Mouse (Mus musculus): ENCODE results near the gene Hoxb6.

The Hoxb6 gene

DNA sequence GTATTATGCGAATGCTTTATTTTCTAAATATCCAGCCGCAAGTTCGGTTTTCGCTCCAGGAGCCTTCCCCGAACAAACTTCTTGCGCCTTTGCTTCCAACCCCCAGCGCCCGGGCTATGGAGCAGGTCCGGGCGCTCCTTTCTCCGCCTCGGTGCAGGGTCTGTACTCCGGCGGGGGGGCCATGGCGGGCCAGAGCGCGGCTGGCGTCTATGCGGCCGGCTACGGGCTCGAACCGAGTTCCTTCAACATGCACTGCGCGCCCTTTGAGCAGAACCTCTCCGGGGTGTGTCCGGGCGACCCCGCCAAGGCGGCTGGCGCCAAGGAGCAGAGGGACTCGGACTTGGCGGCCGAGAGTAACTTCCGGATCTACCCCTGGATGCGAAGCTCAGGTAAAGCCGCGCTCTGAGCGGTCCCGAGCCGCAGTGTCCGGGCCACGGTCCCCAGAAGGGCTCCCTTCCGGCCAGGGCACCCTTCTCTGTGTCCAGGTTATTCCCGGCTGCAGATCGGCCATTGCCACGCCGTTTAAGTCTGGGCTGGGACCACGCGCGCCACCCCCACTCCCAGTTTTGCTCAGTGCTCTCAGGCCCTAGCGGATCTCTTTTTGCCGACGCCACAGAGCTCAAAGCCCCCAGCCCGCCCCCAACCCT lies 5.4 kb upstream of the Hoxb6 start:
- DNase-seq, result no peak

DNA sequence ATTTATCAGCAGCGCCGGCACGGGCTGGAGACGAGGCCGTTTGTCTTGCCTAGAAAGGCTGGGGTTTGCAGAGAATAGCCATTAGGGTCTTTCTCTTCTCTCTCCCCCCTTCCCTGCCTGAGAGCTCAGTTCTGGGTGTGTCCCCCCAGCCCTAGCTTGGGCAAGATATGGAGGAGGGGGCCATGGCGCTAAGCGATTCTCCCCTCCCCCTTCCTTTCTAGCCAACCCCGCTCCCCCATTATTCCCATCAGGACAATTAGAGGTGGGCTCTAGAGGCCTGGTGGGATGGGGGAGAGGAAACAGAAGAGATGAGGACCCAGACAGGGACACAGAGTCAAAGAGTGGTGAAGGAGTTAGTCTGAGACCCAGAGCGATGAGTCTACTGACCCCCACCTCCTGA lies 4.9 kb upstream of the Hoxb6 start:
- DNase-seq, result no peak

DNA sequence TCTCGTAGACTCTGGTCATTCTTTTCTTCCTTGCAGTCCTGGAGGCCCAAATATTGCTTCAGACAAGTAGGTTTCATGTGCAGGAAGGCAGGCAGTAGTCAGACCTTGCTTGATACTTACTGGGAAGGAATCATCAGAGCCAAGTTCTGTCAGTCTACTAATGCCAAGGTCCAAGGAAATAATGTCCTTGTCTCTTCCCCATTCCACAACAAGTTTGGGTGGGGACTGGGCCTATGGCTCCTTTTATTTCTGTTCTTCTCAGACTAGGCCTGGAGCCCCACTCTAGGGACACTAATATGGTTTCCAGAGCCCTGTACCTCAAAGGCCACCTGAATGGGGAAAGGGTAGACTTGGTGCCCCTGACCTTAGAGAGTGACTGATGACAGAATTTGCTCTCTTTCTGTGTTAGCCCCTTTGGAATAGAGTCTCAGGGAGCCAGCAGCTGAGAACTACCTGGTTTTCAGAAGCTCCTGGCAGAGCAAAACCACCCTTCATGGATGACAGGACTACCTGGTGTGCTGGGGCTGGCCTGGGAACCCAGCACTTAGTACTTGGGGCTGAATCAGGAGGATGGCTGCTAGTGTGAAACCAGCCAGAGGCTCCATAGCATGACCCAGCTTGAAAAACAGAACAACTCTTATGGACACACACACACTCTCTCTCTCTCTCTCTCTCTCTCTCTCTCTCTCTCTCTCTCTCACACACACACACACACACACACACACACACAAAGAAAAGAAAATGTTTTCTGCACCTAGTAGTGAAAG lies 3.6 kb upstream of the Hoxb6 start:
- DNase-seq, result no peak

DNA sequence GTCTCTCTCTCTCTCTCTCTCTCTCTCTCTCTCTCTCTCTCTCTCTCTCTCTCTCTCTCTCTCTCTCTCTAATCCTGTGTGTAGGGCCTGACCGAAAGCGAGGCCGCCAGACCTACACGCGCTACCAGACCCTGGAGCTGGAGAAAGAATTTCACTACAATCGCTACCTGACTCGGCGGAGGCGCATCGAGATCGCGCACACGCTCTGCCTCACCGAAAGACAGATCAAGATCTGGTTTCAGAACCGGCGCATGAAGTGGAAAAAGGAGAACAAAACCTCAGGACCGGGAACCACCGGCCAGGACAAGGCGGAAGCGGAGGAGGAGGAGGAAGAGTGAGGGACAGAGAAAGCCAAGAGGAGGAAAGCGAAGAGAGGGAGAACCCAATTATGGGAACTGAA lies 3.0 kb upstream of the Hoxb6 start:
- no peak for DNase-seq

DNA sequence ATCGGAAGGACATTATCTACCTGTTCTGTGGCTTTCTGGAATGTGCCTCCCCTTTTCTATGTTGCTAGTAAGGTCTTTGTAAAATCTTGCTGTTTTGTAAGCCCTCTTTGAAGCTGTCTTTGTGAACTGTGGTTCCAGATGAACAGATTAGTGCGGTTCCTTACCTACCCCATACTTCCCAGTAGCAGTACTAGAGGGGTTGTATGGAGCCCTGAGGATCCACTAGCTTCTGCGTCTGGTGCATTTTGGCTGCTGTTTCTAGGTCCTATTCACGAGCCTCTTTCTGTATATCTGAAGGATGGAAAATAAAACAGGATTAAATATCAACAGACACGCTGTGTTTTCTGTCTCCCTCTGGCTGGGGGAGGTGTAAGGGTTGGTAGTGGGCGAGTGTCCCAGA lies 2.4 kb upstream of the Hoxb6 start:
- DNase-seq, result no peak

DNA sequence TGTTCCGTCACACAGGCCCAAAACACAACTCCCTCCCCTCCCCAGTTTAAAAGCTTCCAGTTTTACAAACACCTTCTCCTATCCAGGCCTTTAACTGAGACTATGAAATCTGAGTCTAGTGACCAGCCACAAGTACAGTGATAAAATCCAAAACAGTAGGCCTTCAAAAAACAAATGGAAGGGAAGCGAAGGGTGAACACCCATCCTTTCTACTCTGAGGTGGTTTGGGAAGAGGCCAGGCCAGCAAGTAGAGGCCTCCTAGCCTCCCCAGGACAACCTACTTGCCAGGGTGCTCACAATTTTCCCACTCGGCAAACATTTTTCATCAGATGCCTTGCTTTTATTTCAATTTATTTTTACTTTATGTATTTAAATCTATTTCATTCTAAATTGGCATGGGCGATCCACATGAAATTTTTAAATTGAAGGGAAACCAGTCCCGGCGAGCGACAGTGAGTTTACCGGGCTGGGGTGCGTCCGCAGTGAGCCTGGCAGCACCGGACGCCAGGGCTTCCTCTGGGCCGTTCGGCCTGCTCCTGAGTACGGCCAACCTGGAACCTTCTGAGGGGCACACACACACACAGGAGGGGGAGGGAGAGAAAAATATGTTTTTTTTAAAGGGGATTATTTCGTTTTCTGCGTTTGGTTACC lies 1.4 kb upstream of the Hoxb6 start:
- DNase-seq, result no peak

DNA sequence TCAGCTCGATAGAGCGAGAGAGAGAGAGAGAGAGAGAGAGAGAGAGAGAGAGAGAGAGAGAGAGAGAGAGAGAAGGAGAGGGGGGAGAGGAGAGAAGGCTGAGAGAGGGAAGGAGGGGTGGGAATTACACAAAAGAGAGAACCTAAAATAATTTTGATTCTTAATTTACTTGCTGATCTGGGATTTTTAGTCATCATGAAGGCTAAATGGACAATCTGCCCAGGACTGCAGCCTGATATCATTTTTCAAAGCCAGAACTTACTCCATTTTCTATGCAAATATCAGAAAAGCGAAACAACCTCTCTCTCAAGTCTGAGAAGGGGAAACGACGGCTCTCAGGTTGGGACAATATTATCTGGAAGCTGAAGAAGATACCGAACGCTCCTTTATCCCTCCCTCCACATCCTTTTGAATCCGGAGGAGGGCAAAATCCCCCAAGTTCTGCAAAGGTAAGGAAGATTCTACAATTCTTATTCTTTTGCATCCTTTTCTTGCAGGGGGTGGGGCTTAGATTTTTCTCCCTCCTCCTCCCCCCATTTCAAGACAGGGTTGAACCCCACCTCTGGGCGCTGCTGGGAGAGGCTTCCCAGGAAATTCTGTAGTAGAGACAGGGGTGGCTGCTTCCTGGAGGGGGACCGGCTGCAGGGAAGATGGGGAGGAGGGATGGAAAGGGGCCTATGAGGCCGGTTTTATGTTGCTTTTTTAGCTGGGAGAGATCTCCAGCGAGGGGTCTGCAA lies 457 bp downstream of the Hoxb6 start:
- DNase-seq, result no peak

DNA sequence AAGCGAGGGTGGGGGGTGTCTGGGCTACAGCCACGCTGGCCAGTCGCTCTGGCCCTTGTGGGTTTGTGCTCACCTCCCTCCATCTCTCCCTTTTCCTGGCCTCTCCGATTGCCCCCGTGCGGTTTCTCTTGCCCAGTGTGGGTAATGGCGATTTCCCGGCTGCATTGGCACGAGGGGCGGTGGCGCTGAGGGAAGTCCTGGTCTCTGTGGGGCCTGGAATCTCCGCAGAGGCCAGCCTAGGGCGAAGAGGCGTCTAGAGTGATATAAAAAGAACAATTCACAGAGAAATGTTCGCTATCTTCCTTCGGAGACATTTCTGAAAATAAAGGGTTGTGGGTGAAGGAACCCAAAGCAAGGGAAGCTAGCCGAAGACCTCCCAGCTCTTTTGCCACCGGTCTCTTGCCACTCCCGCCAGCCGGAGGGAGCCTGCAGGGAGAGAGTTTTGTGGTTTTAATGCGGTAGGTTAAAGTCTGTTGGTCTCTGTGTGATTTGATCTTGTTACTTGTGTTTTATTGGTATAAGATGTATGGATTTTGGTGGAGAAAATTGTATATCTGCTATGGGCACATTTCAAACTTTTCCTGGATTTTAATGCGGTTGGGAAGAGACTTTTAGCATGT lies 1.1 kb downstream of the Hoxb6 start:
- DNase-seq, result no peak

DNA sequence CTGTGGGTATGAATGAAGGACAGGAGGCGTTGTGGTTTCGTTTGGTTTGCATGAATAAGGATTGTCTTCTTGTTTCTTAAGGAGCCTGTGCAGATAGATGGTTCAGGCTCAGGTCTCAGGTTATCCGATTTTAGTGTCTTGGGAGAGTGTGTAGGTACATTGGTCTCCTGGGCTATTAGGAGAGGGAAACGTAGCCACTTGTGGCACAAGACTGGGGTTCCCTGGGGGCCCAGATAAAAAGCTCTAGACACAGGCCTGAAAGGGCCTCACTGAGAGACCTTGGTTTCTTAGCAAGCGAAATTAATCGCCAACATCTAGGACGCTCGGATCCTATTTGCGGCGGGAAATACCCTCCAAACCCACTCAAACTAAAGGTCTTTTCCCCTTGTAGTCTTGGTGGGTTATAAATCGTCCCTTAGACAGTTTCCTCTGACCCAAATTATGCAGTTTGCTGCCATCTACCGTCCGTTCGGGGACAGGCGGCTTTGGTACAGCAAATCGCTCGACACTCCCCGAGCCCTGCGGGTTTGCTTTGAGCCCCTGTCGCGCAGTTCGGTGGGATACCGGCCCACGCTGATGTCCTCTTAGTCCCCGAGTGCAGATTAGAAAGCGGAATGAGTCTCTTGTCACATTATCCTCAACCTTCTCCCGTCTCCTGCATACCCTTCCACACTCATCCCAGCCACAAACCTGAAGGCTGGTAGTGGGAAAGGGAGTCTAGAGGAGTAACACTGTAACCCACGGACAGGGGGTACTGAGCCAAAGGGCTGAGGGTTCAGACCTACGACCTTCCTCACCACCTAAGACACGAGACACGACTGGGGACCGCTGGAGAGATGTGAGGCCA lies 2.2 kb downstream of the Hoxb6 start:
- peak; percentile 81 to 85 for DNase-seq

DNA sequence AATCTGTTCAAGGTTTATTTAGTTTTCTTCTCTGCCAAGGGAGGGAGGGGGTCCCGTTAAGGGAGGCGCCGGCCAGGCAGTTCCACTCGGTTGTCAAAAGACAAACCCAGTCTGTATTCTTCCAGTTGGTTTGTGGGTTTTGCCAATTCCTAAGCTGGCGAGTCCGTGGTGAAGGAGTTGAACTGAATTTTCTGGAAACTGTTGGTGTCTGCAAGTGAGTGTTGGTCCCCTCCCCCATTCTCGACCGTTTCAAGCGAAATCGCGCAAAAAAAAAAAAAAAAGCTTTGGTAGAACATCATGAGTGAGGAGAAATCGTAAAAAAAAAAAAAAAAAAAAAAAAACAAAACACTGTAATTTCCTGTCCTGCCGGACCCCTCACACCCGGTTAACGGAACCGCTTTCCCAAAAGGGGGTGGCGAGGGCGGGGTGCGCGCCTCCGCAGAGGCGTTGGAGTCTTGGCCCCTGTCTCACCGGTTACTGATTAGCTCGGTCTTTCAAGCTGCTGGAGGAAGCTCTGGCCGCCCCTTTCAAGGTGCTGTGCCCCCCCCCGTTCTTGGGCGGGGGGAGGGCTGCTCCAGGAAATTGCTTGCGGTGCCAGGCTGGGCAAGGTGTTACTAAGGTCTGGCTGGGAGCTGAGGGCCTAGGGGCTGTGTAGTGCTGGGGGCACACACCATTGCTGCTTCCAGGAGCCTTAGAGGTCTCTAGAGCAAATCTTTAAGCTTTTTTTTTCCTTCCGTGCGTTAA lies 3.0 kb downstream of the Hoxb6 start:
- DNase-seq, result no peak

DNA sequence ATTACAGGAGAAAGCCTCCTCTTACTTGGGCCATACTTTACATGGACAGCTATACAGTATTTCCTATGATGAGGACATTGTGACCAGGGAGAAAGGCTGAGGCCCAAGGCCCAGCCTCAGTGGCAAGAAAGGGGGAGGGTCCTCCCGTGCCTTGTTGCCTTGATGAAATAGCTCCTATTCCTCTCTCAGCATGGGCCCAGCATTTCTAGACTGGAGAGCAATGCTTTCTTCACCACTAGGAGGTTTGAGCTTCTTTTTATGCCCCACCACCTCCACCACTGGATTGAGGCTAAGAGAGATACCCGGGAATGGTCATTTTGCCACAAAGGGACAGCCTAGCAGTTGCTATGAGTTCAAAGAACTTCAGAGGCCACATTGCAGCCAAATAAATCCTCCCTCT lies 4.7 kb downstream of the Hoxb6 start:
- no peak for DNase-seq

DNA sequence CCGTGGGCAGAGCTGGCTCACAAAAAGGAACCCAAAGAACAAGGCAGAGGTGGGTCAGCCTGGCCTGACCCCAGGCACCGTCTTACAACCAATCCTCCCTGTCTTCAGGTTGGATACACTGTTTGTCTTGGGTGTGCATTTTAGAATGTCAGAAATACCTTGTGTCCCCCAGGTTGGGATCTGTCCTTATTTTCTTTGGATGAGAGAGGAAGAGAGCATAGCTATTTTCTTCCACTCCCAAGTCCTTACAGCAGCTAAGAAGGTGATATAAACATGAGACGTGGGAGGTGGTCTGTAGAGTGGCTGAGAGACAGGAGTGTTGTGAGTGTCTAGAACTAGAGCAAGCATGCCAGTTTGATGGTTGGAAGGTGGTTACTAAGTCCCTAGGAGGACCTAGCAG lies 5.2 kb downstream of the Hoxb6 start:
- DNase-seq, result no peak

DNA sequence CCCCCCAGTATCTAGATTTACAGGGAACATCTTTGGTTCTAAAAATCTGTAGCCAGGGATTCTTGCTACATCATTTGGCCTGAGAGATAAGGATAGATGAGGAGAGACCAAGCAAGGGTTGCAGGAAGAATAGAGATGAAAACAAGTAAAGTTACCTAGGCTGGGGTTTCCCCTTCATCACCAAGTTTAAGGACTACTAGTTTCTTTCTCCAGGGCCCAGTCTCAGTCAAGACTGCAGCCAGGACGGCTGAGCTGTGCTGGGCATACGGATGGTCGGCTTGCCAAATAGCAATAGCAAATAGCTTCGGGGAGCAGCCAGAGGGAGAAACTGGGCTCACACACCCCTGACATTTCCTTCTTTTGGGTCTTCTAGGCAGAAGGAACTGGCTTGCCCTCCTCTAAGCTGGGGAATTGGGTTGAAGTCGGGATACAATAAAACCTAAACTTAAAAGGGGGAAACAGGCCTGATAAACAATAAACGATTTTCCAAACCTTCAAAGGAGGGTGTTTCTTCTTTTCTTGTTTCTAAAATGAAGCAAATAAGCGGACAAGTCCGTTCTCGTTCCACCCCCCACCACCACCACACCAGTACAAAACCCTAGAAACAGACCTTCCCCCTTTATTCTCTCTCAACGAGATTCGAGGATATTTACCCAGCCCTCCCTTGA lies 5.8 kb downstream of the Hoxb6 start:
- DNase-seq, result no peak

DNA sequence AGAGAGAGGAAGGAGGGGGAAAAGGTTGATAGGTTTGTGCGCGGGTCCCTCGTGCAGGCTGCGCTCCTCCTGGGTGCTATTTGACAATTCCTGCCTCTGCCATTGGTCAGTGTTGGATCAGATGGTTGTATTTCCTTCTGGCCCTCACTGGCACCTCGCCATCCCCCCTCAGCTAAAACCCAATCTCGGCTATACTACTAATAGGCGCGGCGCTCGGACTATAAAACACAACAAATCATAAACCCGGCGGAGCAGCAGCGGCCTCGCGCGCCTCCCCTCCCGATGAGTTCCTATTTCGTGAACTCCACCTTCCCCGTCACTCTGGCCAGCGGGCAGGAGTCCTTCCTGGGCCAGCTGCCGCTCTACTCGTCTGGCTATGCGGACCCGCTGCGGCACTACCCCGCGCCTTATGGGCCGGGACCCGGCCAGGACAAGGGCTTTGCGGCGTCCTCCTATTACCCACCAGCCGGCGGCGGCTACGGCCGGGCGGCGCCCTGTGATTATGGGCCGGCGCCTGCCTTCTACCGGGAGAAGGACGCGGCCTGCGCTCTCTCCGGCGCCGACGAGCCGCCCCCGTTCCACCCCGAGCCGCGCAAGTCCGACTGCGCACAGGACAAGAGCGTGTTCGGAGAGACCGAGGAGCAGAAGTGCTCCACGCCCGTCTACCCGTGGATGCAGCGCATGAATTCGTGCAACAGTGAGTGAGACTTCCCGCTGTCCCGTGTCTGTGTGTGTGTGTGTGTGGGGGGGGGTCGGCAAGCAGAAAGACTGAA lies 6.8 kb downstream of the Hoxb6 start:
- DNase-seq, result no peak

DNA sequence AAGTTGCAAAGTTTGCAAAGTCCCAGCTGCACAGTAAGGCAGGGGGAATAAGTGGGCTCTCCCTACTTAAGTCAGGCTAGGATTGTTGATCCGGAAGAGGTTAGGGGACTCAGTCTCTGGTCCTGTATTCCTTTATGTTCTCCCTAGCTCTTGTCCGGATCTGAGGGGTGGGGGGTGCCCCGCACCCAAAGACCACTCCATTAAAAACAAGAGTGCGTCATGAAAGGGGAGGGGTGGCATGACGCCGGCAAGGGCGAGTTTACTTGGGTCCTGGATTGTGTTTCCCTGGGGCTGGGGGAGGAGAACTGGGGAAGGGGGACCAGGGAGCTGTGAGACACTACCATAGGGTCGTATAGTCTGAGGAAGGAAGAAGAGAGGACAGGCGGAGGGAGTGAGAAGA lies 7.5 kb downstream of the Hoxb6 start:
- DNase-seq, result no peak

DNA sequence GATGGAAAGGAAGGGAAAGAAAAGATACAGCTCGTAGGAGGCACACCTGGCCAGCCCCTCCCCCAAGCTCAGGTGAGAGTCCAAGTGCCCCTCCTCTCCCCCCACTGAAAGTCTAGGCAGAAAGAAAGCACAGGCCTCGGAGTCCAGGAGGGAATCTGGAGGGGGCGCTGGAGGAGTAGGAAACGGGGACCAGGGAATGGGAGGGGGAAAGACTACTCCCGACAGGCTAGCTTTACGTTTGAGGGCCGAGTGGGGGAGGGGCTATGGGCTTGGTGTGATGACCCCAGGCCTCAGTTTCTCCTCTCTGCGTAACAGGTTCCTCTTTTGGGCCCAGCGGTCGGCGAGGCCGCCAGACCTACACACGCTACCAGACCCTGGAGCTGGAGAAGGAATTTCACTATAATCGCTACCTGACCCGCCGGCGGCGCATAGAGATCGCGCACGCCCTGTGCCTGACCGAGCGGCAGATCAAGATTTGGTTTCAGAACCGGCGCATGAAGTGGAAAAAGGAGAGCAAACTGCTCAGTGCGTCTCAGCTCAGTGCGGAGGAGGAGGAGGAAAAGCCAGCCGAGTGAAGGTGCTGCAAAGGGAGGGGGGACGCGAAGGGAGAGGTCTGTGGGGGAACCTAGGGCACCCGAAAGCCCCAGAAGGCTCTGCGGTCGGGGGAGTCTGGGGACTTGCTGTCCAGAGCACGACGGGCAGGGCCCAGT lies 8.2 kb downstream of the Hoxb6 start:
- no peak for DNase-seq

DNA sequence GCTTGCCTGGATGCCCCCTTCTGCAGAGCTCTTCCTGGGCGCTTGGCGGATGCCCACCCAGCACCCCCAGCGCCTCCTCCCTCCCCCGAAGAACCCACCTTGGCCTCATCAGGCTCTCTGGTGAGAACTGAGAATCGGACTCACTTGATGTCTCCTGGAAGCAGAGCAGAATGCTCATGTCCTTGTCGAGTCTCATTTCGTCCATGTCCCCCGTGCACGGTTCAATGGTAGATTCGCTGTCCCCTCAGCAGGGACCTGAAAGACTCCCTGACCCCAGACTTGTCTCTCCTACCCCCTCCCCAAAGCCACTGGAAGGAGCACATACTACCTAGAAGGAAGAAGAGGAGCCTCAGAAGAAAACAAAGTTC lies 8.8 kb downstream of the Hoxb6 start:
- no peak for DNase-seq

DNA sequence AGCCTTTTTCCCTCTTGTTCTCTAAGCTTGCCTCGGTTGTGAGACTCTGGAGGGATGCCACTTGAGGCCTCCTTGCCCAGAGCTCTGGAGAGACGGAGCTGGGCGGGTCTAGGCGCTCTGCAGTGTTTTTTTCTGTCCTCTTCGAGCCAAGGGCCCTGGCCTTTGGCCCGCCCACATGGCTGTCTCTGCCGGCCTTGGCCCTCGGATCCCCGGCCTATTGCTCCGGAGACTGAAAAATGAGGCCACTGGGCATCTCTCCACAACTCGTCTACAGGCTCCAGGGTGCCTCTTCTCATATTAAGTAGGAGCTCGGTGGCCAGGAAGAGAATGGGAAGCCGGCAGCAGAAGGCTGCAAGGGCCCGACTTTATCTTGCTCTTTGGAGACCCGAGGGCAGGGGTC lies 9.6 kb downstream of the Hoxb6 start:
- DNase-seq, result peak in 1 of 2 experiments; percentile 57

DNA sequence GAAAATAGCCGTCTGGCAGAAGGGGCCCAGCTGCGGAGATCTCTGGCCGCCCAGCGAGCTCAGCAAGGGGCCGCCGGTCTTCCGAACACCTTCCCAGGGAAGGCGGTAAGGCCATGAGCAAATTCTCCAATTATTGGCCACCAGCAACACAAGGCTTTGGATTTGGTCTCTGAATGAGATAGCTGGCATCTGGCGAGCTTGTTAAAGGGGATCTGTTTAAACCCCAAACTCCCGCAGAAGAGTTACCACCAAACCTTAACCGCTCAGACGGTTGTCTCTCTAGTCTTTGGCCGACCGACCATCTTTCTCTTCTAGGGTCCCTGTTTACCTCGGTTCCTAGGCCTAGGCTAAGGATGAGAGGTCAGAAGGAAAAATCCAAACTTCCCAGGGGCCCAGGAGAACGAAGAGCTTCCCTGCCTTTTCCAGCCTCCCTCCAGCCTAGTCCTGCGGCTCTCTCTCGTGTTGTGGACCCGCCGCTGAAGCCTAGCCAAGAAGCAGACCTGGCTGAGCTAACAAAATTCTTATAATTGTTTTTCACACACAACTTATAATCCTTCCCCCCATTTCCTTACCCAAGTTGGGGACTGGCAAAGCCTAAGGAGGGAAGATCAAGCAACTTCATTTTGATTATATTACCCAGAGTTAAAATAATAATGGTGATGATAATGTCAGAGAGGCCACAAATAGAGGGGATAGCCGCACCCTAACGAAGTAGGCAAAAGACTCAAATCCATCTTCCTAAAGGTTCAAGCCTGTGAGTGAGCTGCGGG lies 10.3 kb downstream of the Hoxb6 start:
- DNase-seq, result no peak

Data from cerebellum, postnatal 10 days (tissue).